Mouse (Mus musculus): ENCODE results near the gene Scamp4. TPM values are rescaled to one million over a fixed set of nuclear protein-coding genes. Genes with fewer than 3 reads are reported as not detected.

Scamp4 gene
- total and polyA plus RNA-seq, 2 experiments from 2014 or later, result 39.2 to 44.5 TPM

DNA sequence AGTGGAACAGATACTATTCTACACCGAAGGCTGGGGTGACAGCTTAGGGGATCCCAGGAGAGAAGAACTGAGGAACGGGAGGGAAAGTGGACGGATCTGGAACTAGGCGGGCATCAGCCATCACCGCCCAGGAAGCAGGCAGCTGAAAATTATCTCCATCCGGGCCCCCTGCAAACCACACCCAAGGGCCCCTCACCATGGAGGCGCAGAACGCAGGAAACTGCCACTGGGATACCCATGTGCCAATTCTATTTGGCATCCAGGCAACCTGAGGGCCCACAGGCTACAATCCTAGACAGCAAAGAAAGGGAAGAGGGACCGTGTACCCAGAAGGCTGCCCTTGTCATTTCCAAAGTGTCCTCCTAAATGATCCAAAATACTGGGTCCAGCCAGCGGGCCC is 32.3 kb upstream of the Scamp4 start:
- Histone ChIP-seq H3K4me3 (ENCODE audit: low read depth, low read length) (no peak overlapping the region), H3K27me3 (ENCODE audit: control insufficient read depth, insufficient read depth, low read length) (no peaks in the 10 kb centered on the region), H3K36me3 (replicated peaks; ENCODE audit: control insufficient read depth, insufficient read depth, low read length) (peaks cover 8% of the 10 kb centered on the region; the same call in 1 of the 2 replicates), H3K9ac (replicated peaks; ENCODE audit: low read depth, low read length) (0 out of 2 replicates have a peak overlapping the region, but pooled peaks have one; percentile 18), H3K9me3 (replicated peaks; ENCODE audit: control insufficient read depth, low read length) (no peaks in the 10 kb centered on the region), H3K4me1 (ENCODE audit: control insufficient read depth, insufficient read depth) (peaks cover 23% of the 10 kb centered on the region), H3K4me2 (ENCODE audit: low read depth, low read length) (peak overlapping the region; percentile 47; the same call in 1 of the 2 replicates), H3K27ac (ENCODE audit: low read depth) (peak overlapping the region; percentile 7)
- ATAC-seq (ENCODE audit: insufficient read depth, low read depth), result no peak
- no peak for TF ChIP-seq EP300 (IDR thresholded peaks at IDR 0.05; ENCODE audit: low read depth)
- TF ChIP-seq CTCF (IDR thresholded peaks at IDR 0.05; ENCODE audit: low read depth), result no peak
- DNase-seq (ENCODE audit: low spot score), result no peak
- 81% methylated on average over 10 of the region's 10 CpGs for WGBS

DNA sequence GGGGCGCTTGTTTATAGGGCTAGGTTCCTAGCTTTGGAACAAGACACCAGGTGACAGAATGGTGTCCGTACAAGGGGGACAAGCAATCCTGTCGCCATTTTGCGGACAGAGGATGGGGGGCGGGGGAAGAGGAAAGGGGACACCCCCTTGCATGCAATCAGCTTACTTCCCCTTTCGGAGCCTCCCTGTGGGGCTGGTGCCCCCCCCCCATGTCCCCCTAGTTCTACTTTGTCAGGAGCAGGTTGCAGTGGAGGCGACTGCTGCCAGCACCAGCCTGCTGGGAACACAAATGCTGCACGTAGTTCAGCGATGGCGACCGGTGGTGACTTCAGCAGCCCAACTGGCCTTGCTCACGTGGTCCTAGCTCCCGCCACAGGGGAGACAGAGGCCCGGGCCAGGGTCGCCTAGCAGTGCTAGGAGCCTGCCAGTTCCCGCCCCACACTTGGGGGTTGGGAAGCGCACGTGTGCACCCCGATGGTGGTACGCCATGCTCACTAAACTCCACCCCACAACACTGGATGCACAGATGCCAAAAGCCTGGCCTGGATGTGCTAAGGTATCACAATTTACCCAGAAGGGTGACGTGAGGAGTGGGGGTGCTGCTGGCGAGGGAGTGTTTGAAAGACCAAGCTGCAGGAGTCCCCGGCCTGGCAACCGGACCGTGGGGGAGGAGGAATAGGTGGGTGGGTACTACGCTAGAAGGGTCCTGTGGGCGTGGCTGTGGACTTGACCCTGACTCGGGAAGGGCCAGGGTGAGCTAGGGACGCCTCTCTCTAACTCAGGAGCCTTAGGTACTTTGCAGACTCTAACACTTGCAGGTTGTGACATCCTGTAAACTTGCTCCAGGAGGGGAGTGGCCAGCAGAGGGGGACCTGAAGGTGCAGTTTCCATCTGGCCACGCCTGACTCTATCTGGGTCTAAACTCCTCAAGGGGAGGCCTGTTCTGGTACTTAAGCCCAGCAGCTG is 31.5 kb upstream of the Scamp4 start:
- WGBS, result 22% methylated on average over 30 of the region's 30 CpGs
- Histone ChIP-seq H3K9ac (replicated peaks; ENCODE audit: low read depth, low read length) (peak overlapping the region; percentile 18; the same call in 1 of the 2 replicates), H3K4me2 (ENCODE audit: low read depth, low read length) (peak overlapping the region; percentile 47), H3K27me3 (ENCODE audit: control insufficient read depth, insufficient read depth, low read length) (no peaks in the 10 kb centered on the region), H3K36me3 (replicated peaks; ENCODE audit: control insufficient read depth, insufficient read depth, low read length) (peaks cover 8% of the 10 kb centered on the region; the same call in 1 of the 2 replicates), H3K27ac (ENCODE audit: low read depth) (peak overlapping the region; percentile 7; the same call in 1 of the 2 replicates), H3K9me3 (replicated peaks; ENCODE audit: control insufficient read depth, low read length) (no peaks in the 10 kb centered on the region), H3K4me3 (ENCODE audit: low read depth, low read length) (peak overlapping the region; percentile 19), H3K4me1 (ENCODE audit: control insufficient read depth, insufficient read depth) (peaks cover 31% of the 10 kb centered on the region)
- peak; percentile 7; the same call in 1 of the 2 replicates for ATAC-seq (ENCODE audit: insufficient read depth, low read depth)
- no peak for TF ChIP-seq EP300 (IDR thresholded peaks at IDR 0.05; ENCODE audit: low read depth)
- TF ChIP-seq CTCF (IDR thresholded peaks at IDR 0.05; ENCODE audit: low read depth), result no peak
- no peak for DNase-seq (ENCODE audit: low spot score)

DNA sequence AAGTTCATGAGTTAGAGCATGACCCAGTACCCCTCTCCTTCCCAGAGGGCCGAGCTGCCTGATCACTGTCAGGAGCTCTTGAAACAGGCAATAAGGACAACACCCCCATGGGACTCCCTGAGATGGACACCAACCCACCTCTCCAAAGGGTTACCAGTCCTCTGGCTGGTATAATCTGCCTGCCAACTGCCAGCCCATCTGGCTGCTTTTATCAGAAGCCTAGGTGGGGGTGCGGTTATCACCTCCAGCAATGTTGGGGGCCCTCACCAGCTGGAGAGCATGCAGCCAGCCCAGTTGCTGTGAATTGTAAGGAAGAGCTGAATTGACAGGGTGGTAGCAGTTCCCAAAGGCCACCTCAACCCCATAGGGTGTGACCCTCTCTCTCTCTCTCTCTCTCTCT is 30.2 kb upstream of the Scamp4 start:
- H3K4me2 ChIP-seq (ENCODE audit: low read depth, low read length), result no peak overlapping the region
- DNase-seq (ENCODE audit: low spot score) (no peak), ATAC-seq (ENCODE audit: insufficient read depth, low read depth) (no peak)
- no peaks in the 10 kb centered on the region for H3K27me3 ChIP-seq (ENCODE audit: control insufficient read depth, insufficient read depth, low read length)
- H3K27ac ChIP-seq (ENCODE audit: low read depth), result no peak overlapping the region
- no peak overlapping the region for H3K4me3 ChIP-seq (ENCODE audit: low read depth, low read length)
- no peak overlapping the region for H3K9ac ChIP-seq (replicated peaks; ENCODE audit: low read depth, low read length)
- 75% methylated on average over 2 of the region's 2 CpGs for whole genome bisulfite sequencing
- H3K4me1 ChIP-seq (ENCODE audit: control insufficient read depth, insufficient read depth), result peaks cover 32% of the 10 kb centered on the region
- TF ChIP-seq EP300 (IDR thresholded peaks at IDR 0.05; ENCODE audit: low read depth) (no peak), CTCF (IDR thresholded peaks at IDR 0.05; ENCODE audit: low read depth) (no peak)
- H3K36me3 ChIP-seq (replicated peaks; ENCODE audit: control insufficient read depth, insufficient read depth, low read length), result peaks cover 8% of the 10 kb centered on the region; the same call in 1 of the 2 replicates
- H3K9me3 ChIP-seq (replicated peaks; ENCODE audit: control insufficient read depth, low read length), result no peaks in the 10 kb centered on the region

DNA sequence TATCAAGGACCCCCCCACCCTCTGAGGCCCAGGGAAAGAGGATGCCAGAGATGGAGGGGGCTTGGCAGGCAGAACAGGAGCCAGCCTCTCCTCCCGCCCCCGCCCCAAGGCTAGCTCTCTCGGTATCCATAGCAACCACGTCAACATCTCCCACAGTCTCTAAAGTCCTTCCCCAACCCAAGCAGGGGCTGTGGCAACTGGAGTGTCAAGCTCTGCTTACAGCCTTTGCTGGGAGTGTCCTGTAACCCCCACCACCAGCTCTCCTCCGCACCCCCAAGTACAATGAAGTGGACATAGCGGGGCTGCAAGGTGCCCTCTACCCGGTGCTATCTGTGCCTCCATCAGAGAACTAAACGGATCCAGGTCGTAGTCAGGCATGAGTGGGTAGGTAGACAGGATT is 28.7 kb upstream of the Scamp4 start:
- no peaks in the 10 kb centered on the region for H3K36me3 ChIP-seq (replicated peaks; ENCODE audit: control insufficient read depth, insufficient read depth, low read length)
- no peaks in the 10 kb centered on the region for H3K9me3 ChIP-seq (replicated peaks; ENCODE audit: control insufficient read depth, low read length)
- no peak overlapping the region for H3K27ac ChIP-seq (ENCODE audit: low read depth)
- no peak overlapping the region for H3K4me2 ChIP-seq (ENCODE audit: low read depth, low read length)
- TF ChIP-seq CTCF (IDR thresholded peaks at IDR 0.05; ENCODE audit: low read depth) (no peak), EP300 (IDR thresholded peaks at IDR 0.05; ENCODE audit: low read depth) (no peak)
- DNase-seq (ENCODE audit: low spot score), result no peak
- no peak overlapping the region for H3K4me3 ChIP-seq (ENCODE audit: low read depth, low read length)
- WGBS, result 51% methylated on average over 9 of the region's 9 CpGs
- H3K9ac ChIP-seq (replicated peaks; ENCODE audit: low read depth, low read length), result no peak overlapping the region
- no peaks in the 10 kb centered on the region for H3K27me3 ChIP-seq (ENCODE audit: control insufficient read depth, insufficient read depth, low read length)
- ATAC-seq (ENCODE audit: insufficient read depth, low read depth), result no peak
- H3K4me1 ChIP-seq (ENCODE audit: control insufficient read depth, insufficient read depth), result peaks cover 32% of the 10 kb centered on the region

DNA sequence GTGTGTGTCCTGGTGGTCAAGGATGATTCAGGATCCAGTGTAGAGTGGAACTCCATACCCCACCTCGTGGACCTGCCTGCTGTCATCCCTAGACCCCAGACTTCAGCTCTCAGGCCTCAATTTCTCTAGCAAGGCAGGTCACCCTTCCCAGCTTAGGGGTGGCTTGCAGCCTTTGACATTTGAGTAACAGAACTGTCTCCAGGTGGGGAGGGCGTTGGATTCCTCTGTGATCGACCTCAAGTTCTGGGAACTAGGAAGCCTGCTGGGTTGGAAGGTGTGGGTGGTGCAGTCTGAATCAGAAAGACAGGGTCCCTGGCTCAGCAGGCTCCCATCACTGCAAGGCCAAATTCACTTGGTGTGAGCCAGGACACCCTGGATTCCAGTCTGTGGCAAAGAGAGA is 27.8 kb upstream of the Scamp4 start:
- ATAC-seq (ENCODE audit: insufficient read depth, low read depth) (no peak), DNase-seq (ENCODE audit: low spot score) (no peak)
- Histone ChIP-seq H3K4me3 (ENCODE audit: low read depth, low read length) (no peak overlapping the region), H3K9ac (replicated peaks; ENCODE audit: low read depth, low read length) (no peak overlapping the region), H3K27me3 (ENCODE audit: control insufficient read depth, insufficient read depth, low read length) (no peaks in the 10 kb centered on the region), H3K36me3 (replicated peaks; ENCODE audit: control insufficient read depth, insufficient read depth, low read length) (no peaks in the 10 kb centered on the region), H3K4me2 (ENCODE audit: low read depth, low read length) (no peak overlapping the region), H3K9me3 (replicated peaks; ENCODE audit: control insufficient read depth, low read length) (no peaks in the 10 kb centered on the region), H3K27ac (ENCODE audit: low read depth) (no peak overlapping the region), H3K4me1 (ENCODE audit: control insufficient read depth, insufficient read depth) (peaks cover 30% of the 10 kb centered on the region)
- 62% methylated on average over 3 of the region's 3 CpGs for WGBS
- TF ChIP-seq EP300 (IDR thresholded peaks at IDR 0.05; ENCODE audit: low read depth) (no peak), CTCF (IDR thresholded peaks at IDR 0.05; ENCODE audit: low read depth) (no peak)
